Mouse (Mus musculus) heart, adult 2 months (tissue): Measurements from ENCODE around the gene Gm19684. TPM values are rescaled to one million over a fixed set of nuclear protein-coding genes. Genes with fewer than 3 reads are reported as not detected.
"Not testable (repeated sequence)": the region's sequence is repeated elsewhere in the genome, so short reads cannot be mapped to it uniquely, and the experiment has no call there.

Experiments used
- DNase-seq, 2 experiments: peaks; one replicate each; pipeline ENCODE4 v3.0.0; 2021
- H3K27ac ChIP-seq: fragments of 200-600 bp; 2 replicates; pipeline ENCODE4 v1.8.1; 2022
- H3K27me3 ChIP-seq: fragments of 200-500 bp; 2 replicates; pipeline ENCODE4 v1.6.1; 2012; ENCODE audit warnings: mild to moderate bottlenecking, low read length, inconsistent platforms, mixed read lengths; ENCODE audit not compliant: control insufficient read depth, insufficient read depth
- H3K36me3 ChIP-seq: fragments of 200-500 bp; 2 replicates; pipeline ENCODE4 v1.6.1; 2012; ENCODE audit warnings: low read length, inconsistent platforms; ENCODE audit not compliant: control insufficient read depth, insufficient read depth
- H3K4me1 ChIP-seq: fragments of 200-500 bp; 2 replicates; pipeline ENCODE4 v1.6.1; 2011; ENCODE audit warnings: low read length; ENCODE audit not compliant: control insufficient read depth, insufficient read depth
- H3K4me3 ChIP-seq: fragments of 200-600 bp; 2 replicates; pipeline ENCODE4 v1.8.1; 2022
- H3K79me2 ChIP-seq: fragments of 200-500 bp; replicated peaks from 2 replicates; pipeline ENCODE4 v1.6.1; 2012; ENCODE audit warnings: mild to moderate bottlenecking, inconsistent platforms, low read length, moderate library complexity, mixed read lengths; ENCODE audit not compliant: control insufficient read depth, insufficient read depth
- H3K9ac ChIP-seq: fragments of 200-500 bp; 2 replicates; pipeline ENCODE4 v1.6.1; 2012; ENCODE audit warnings: low read depth, mild to moderate bottlenecking, control low read depth, inconsistent platforms, low read length, mixed read lengths
- CTCF ChIP-seq: fragments of 200-600 bp; IDR thresholded peaks from 2 replicates; pipeline ENCODE4 v1.8.1; 2022; ENCODE audit warnings: antibody characterized with exemption, mild to moderate bottlenecking, moderate library complexity
- EP300 ChIP-seq: fragments of 200-500 bp; IDR thresholded peaks from 2 replicates; pipeline ENCODE4 v1.6.1; 2011; ENCODE audit warnings: low read depth, low read length, control low read depth; ENCODE audit not compliant: insufficient read depth
- POLR2A ChIP-seq: fragments of 200-500 bp; IDR thresholded peaks from 2 replicates; pipeline ENCODE4 v1.6.1; 2011; ENCODE audit warnings: mild to moderate bottlenecking, low read depth, low read length, control low read depth; ENCODE audit not compliant: insufficient read depth
- WGBS: fragments of 180-500 bp; shearing (Covaris S2); methylation state at CpG from one replicate; pipeline ENCODE4 v1.1.7; 2018; 5-methylcytosine and 5-hydroxymethylcytosine counted together
- intact Hi-C: fragments of 180-260 bp; cut with DNase I; formaldehyde crosslinking; loops from one replicate; pipeline ENCODE4 v1.15.1; 2025
- long read RNA-seq: library from polyadenylated mRNA; stranded (forward); transcript quantifications from one replicate; pipeline ENCODE4 v2.0.0, GENCODE M21; 2021
- polyA plus RNA-seq: library from polyadenylated mRNA; depleted of rRNA; stranded (reverse); fragments of >200 nt; gene quantifications from 2 replicates; pipeline ENCODE4 v1.2.3, GENCODE M21; 2012; rRNA removed
- total RNA-seq, 2 experiments: library from RNA; stranded (reverse); gene quantifications; 2 replicates each; pipeline ENCODE4 v1.2.3; 2021

Gm19684 gene
- under 1 TPM in 1 of 2 experiments, not detected in 1; 0.23 TPM for total RNA-seq
- polyA plus RNA-seq = 0.16 and 0.41 TPM in 2 replicates
- long read RNA-seq = 0 reads

DNA sequence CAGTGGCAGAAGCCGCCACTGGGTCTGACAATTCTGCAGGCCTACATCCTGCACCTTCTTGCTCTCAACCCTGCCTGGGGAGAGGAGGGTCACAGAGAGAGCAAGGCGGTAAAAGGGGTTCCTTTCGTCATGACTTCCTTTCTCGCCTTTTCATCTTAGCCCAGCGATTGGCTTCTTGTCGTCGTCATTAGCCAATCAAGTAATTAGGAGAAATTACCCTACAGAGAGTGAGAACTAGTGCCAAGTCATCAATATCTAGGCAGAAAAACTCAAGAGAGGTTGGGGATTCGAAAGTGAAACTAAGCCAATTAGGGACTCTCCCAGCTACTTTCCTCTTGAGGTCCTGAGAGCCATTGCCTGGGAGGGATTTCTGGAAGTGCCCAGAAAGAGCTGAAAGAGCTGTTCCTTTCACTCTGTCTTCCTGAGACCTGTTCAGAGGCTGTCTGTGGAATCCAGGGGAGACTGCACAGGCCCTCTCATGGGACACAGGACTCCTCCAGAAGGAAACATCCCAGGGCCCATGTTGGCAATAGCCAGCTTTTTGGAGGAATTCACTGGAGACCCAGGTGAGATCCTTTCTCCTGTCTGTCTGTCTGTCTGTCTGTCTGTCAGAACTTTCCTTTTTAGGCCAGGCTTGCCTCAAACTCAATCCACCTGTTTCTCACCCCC is at the start of gene Gm19684:
TSS of gene Gm19684 (plus strand) at position 327 of the 669 bp plus-strand sequence.
- TF ChIP-seq POLR2A = peak; percentile 92
- H3K4me1 ChIP-seq, intact Hi-C loops, H3K27me3 ChIP-seq, H3K36me3 ChIP-seq, H3K79me2 ChIP-seq: not testable (repeated sequence)
- Histone ChIP-seq H3K4me3 (peak within 1 kb of the TSS; percentile 34), H3K9ac (peak within 1 kb of the TSS; percentile 75), H3K27ac (peak within 1 kb of the TSS; percentile 75)
- WGBS = 3% methylated on average over 8 of the region's 8 CpGs
- DNase-seq = peak; percentile 56 to 75

DNA sequence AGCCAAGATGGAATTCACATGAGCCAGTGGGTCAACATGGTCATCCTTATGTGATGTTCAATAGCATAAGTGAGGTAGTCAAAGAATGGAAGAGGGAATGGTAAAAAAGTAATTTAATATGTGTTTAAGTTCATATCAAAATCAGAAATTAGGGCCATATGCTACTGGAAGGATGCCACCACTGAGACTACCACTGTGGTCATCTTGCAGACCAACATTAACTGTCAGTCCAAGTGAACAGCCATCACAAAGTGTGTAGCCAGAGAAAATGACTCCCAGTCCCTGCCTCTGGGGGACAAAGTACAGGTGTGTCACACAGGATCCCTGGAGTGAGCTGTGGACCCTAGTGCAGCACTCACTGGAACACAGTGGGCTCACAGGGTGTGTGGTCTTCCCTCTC is 39.6 kb upstream of the Gm19684 start:
- intact Hi-C loops = loop anchor here (5.0 kb wide), 1 partner anchor 105 kb away; no protein-coding TSS in a partner anchor
- H3K4me1 ChIP-seq = not testable (repeated sequence)

DNA sequence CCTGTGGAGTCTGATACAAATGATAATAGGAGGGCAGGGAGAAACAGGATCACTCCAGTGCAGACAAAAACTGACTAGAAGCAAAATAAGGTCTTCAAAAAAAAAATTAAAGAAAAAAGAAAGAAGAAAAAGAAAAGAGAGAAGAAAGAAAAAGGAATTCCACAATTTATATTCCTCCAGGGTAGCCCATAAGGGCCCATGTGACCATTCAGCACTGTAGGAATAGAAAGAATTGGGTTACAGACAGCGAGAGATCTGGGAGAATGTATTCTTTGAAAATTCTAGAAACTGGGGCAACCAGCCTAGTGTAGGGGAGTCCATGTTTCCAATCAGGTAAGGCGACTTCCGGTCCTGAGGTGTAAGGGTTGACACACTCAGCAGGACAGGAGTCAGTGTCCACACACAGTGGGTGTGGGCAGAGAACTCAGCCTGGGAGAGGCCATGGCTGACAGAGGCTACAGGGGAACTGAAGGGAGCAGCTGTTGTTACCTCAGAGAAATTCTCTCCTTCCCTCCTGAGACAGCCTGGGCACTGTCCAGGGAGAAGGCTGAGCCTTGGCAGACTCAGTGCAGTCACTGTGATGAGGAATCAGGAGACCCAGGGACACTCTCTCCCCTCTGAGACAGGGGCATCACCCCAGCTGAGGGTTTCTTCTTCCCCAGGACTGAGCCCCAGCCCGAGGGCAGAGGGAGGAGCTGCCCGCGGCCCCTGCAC is 38.8 kb upstream of the Gm19684 start:
- H3K27ac ChIP-seq, H3K36me3 ChIP-seq, H3K27me3 ChIP-seq, H3K79me2 ChIP-seq, H3K9ac ChIP-seq, DNase-seq, H3K4me1 ChIP-seq: not testable (repeated sequence)
- intact Hi-C loops = loop anchor here (5.0 kb wide), 1 partner anchor 105 kb away; no protein-coding TSS in a partner anchor
- peak overlapping the region; percentile 54; the same call in 1 of the 2 replicates for H3K4me3 ChIP-seq
- 29% methylated on average over 6 of the region's 6 CpGs for WGBS

More for the DNA sequence above, 39.6 kb upstream of the Gm19684 start:
- H3K27ac ChIP-seq, H3K36me3 ChIP-seq, H3K79me2 ChIP-seq, H3K27me3 ChIP-seq, H3K4me3 ChIP-seq, H3K9ac ChIP-seq, DNase-seq: not testable (repeated sequence)

DNA sequence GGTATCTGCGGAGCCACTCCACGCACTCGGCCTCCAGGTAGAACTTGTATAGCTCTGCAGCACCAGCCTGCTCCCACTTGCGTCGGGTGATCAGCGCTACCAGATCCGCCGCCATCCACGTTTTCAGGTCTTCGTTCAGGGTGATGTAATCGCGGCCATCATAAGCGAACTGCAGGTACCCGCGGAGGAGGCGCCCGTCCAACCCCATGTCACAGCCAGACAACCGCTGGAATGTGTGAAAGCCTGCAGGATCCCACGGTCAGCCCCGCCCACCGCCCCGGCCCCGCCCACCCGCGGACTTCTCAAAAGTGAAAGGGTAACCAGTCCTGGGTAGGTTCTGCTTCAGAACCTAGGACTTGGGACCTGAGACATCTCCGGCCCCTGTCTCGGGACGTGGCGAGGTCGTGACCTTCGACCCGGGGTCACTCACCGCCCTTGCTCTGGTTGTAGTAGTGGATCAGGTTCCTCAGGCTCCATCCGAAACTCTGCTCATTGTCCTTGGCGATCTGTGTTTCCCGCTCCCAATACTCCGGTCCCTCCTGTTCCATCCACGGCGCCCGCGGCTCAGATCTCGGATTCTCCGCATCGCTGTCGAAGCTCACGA is 38.1 kb upstream of the Gm19684 start:
- 1% methylated on average over 46 of the region's 46 CpGs for WGBS
- DNase-seq = peak; percentile 40 to 42
- H3K4me3 ChIP-seq = peak overlapping the region; percentile 54
- H3K9ac ChIP-seq = 0 out of 2 replicates have a peak overlapping the region, but pooled peaks have one; percentile 13
- intact Hi-C loops = loop anchor here (5.0 kb wide), 1 partner anchor 104 kb away; no protein-coding TSS in a partner anchor
- no peaks in the 10 kb centered on the region for H3K36me3 ChIP-seq
- no peak overlapping the region for H3K27ac ChIP-seq
- no peaks in the 10 kb centered on the region for H3K4me1 ChIP-seq
- no peak for TF ChIP-seq POLR2A
- no peak for TF ChIP-seq EP300
- TF ChIP-seq CTCF = no peak
- no peaks in the 10 kb centered on the region for H3K79me2 ChIP-seq
- peaks cover 5% of the 10 kb centered on the region; the same call in 1 of the 2 replicates for H3K27me3 ChIP-seq

DNA sequence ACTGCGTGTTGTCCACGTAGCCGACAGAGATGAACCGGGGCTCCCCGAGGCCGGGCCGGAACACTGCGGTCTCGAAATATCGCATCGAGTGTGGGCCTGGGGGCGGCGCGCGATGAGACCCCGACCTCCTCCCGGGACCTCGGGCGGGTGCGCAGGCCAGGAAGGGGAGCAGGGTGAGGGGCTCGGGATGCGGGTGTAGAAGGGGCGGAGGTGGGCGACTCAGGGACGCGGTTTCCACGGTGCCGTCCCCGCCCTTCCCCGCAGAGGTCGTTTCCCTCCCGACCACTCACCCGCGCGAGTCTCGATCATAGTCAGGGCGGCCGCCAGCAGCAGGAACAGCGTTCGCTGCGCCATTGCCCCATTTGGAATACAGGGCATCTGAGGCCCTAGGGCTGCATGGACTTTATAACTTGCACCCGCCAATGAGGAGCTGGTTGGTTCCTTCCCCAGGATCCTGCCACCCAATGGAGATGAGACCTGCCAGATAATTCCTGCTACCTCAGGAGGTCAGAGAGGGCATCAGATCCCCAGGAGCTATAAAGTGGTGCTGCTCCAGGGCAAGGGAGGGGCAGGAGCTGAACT is 37.5 kb upstream of the Gm19684 start:
- peaks cover 5% of the 10 kb centered on the region; the same call in 1 of the 2 replicates for H3K27me3 ChIP-seq
- H3K79me2 ChIP-seq = no peaks in the 10 kb centered on the region
- peak overlapping the region; percentile 54 for H3K4me3 ChIP-seq
- WGBS = under 1% methylated on average over 42 of the region's 42 CpGs
- H3K27ac ChIP-seq = no peak overlapping the region
- H3K36me3 ChIP-seq = no peaks in the 10 kb centered on the region
- peak overlapping the region; percentile 34 for H3K9ac ChIP-seq
- TF ChIP-seq CTCF (no peak), EP300 (no peak), POLR2A (no peak)
- intact Hi-C loops = loop anchor here (5.0 kb wide), 1 partner anchor 103 kb away; no protein-coding TSS in a partner anchor
- no peak for DNase-seq
- H3K4me1 ChIP-seq = no peaks in the 10 kb centered on the region

DNA sequence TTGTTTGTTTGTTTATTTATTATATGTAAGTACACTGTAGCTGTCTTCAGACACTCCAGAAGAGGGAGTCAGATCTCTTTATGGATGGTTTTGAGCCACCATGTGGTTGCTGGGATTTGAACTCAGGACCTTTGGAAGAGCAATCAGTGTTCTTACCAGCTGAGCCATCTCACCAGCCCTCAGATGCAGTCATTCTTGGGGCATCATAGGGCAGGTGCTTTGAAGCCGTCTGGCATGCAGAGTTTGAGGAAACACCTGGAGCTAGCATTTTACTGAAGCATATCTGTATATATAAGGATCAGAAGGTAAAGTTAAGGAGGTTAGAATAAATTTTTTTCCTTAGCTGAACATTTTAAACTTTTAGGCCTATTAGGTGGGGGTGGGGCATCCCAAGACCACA is 35.5 kb upstream of the Gm19684 start:
- H3K27me3 ChIP-seq, DNase-seq, H3K9ac ChIP-seq, H3K4me3 ChIP-seq, intact Hi-C loops, H3K4me1 ChIP-seq, H3K27ac ChIP-seq, H3K36me3 ChIP-seq, H3K79me2 ChIP-seq: not testable (repeated sequence)
- 72% methylated on average over 1 of the region's 1 CpGs for WGBS

DNA sequence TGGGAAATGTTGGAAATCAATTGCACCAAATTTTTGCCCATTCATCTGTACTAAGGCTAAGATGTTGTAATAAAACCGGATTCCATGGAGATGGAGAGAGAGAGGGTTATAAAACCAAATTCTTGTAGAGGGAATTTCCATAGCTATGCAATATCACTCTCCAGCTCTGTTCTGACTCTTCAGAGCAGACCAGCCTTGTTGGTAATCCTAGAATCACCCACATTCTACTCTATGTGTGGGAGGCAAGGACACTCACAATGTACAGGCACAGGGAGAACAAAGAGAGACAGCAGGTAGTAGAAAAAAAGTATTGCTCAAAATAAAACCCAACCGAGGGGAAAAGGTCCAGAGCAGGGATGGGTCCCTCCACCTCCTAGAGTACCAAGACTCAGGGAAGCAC is 29.5 kb upstream of the Gm19684 start:
- H3K79me2 ChIP-seq, H3K4me3 ChIP-seq, H3K36me3 ChIP-seq, intact Hi-C loops, H3K27me3 ChIP-seq, DNase-seq, H3K27ac ChIP-seq, H3K4me1 ChIP-seq, H3K9ac ChIP-seq: not testable (repeated sequence)
- no CpG with 5 or more reads among the region's 2 CpGs for WGBS

DNA sequence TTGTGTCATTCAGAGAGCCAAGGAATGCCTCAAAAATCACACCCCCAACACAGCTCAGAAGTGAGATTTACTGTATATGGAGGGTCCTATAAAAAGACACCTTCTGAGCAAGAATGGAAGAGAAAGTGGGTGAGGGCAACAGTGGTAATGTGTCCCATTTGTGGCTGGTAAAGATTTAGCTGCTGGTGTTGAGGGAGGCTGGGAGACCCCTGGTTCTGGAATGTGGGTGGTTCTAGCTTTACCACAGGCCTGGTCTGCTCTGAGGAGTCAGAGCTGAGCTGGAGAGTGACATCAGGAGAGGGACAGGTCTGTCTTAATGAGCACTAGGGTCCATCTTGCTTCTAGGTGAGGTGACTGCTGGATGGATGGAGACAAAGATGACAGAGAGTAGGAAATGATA is 29.0 kb upstream of the Gm19684 start:
- H3K36me3 ChIP-seq, H3K79me2 ChIP-seq, intact Hi-C loops, DNase-seq, H3K4me1 ChIP-seq, H3K27me3 ChIP-seq, H3K27ac ChIP-seq, H3K9ac ChIP-seq, H3K4me3 ChIP-seq: not testable (repeated sequence)
